Mouse (Mus musculus) midbrain, embryonic 16.5 days (tissue): ENCODE results near the gene Ltc4s. TPM values are rescaled to one million over a fixed set of nuclear protein-coding genes. Genes with fewer than 3 reads are reported as not detected.
A peak's percentile ranks its signal among the peaks of the same experiment; 100 is the strongest.

Experiments used
- ATAC-seq: fragments of 200-750 bp; cut with Nextera tagmentation; 2 replicates; pipeline ENCODE4 v1.8.0; 2017; ENCODE audit warnings: moderate TSS enrichment
- H3K27ac ChIP-seq: fragments of 300-500 bp; sonication (generic); 2 replicates; pipeline ENCODE4 v1.5.1; 2014; ENCODE audit warnings: mild to moderate bottlenecking, low read length, mixed read lengths
- H3K27me3 ChIP-seq: fragments of 300-500 bp; sonication (generic); 2 replicates; pipeline ENCODE4 v1.6.1; 2014; ENCODE audit warnings: low read depth, low read length, mixed read lengths; ENCODE audit not compliant: control insufficient read depth, insufficient read depth
- H3K36me3 ChIP-seq: fragments of 300-500 bp; sonication (generic); 2 replicates; pipeline ENCODE4 v1.6.1; 2014; ENCODE audit warnings: mild to moderate bottlenecking, low read length, moderate library complexity, mixed read lengths; ENCODE audit not compliant: control insufficient read depth, insufficient read depth
- H3K4me1 ChIP-seq: fragments of 300-500 bp; sonication (generic); 2 replicates; pipeline ENCODE4 v1.6.1; 2014; ENCODE audit warnings: mild to moderate bottlenecking, low read length, mixed read lengths; ENCODE audit not compliant: control insufficient read depth, insufficient read depth
- H3K4me2 ChIP-seq: fragments of 300-500 bp; sonication (generic); 2 replicates; pipeline ENCODE4 v1.6.1; 2014; ENCODE audit warnings: mild to moderate bottlenecking, low read length, mixed read lengths
- H3K4me3 ChIP-seq: fragments of 300-500 bp; sonication (generic); 2 replicates; pipeline ENCODE4 v1.5.1; 2014; ENCODE audit warnings: low read depth, mild to moderate bottlenecking, low read length, moderate library complexity, mixed read lengths
- H3K9ac ChIP-seq: fragments of 300-500 bp; sonication (generic); 2 replicates; pipeline ENCODE4 v1.6.1; 2014; ENCODE audit warnings: low read depth, low read length, mixed read lengths
- H3K9me3 ChIP-seq: fragments of 300-500 bp; sonication (generic); replicated peaks from 2 replicates; pipeline ENCODE4 v1.6.1; 2014; ENCODE audit warnings: mild to moderate bottlenecking, low read length, mixed read lengths; ENCODE audit not compliant: control insufficient read depth, poor library complexity, severe bottlenecking
- WGBS: fragments of 180-500 bp; shearing (Covaris S2); extraction: QIAGEN DNeasy Blood & Tissue Kit; methylation state at CpG from one replicate; pipeline ENCODE4 v1.1.7; 2014; 5-methylcytosine and 5-hydroxymethylcytosine counted together
- polyA plus RNA-seq: library from polyadenylated mRNA; unstranded; fragments of >200 nt; fragmentation: Nextera tagmentation; extraction: Ambion mirVana; gene quantifications from 2 replicates; pipeline ENCODE4 v1.2.1, GENCODE M21; 2015

Ltc4s gene
- polyA plus RNA-seq: 1.8 and 3.3 TPM in 2 replicates

GRCm38 (mm10) chr11:50238324-50238723 lies at the start of gene Ltc4s:
Gene Ltc4s (minus strand): TSS chr11:50238616.
- peak within 1 kb of the TSS; percentile 92; the same call in 1 of the 2 replicates for H3K4me2 ChIP-seq
- no peak for ATAC-seq
- H3K27ac ChIP-seq: no peak within 1 kb of the TSS
- H3K9ac ChIP-seq: no peak within 1 kb of the TSS
- H3K9me3 ChIP-seq: no peaks in the 10 kb centered on the region
- H3K36me3 ChIP-seq: peaks cover 16% of the 10 kb centered on the region
- no peak within 1 kb of the TSS for H3K4me3 ChIP-seq
- 57% methylated on average over 10 of the region's 10 CpGs for WGBS
- H3K4me1 ChIP-seq: peaks cover 9% of the 10 kb centered on the region; the same call in 1 of the 2 replicates
- H3K27me3 ChIP-seq: peaks cover 15% of the 10 kb centered on the region

DNA sequence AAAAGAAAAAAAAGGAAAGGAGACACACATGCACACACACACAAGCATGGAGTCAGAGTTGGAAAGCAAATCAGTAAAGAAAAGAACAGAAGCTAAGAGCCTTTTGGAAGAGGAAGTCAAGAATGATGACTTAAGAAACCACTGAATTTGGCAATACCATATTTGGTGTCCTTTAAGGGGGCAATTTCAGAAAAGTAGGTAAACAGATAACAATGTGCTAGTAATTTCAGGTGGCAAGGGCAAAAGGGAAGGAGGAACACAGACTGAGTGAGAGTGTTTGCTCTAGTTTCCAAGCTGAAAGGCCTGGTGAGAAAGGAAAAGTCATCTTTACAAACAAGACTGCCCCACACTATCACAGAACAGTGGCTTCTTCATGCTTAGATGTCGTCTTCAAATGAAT lies 48.0 kb upstream of the Ltc4s start:
- Histone ChIP-seq H3K4me3 (no peak overlapping the region), H3K9me3 (no peaks in the 10 kb centered on the region), H3K36me3 (no peaks in the 10 kb centered on the region), H3K4me2 (no peak overlapping the region), H3K27me3 (no peaks in the 10 kb centered on the region), H3K9ac (no peak overlapping the region), H3K27ac (no peak overlapping the region), H3K4me1 (peaks cover 23% of the 10 kb centered on the region)
- WGBS: 93% methylated on average over 1 of the region's 1 CpGs
- ATAC-seq: no peak

- no peak overlapping the region for H3K4me2 ChIP-seq
- H3K9ac ChIP-seq: no peak overlapping the region
- peaks cover 22% of the 10 kb centered on the region for H3K4me1 ChIP-seq
- no peaks in the 10 kb centered on the region for H3K27me3 ChIP-seq
- H3K9me3 ChIP-seq: no peaks in the 10 kb centered on the region
- no peaks in the 10 kb centered on the region for H3K36me3 ChIP-seq
- no peak for ATAC-seq
- 93% methylated on average over 7 of the region's 7 CpGs for WGBS
- no peak overlapping the region for H3K4me3 ChIP-seq
- H3K27ac ChIP-seq: no peak overlapping the region
These were observed 47.3 kb upstream of the Ltc4s start for GRCm38 (mm10) chr11:50285696-50286095.

GRCm38 (mm10) chr11:50285263-50285662 lies 46.8 kb upstream of the Ltc4s start:
- no peak overlapping the region for H3K9ac ChIP-seq
- H3K4me3 ChIP-seq: no peak overlapping the region
- H3K9me3 ChIP-seq: no peaks in the 10 kb centered on the region
- H3K36me3 ChIP-seq: no peaks in the 10 kb centered on the region
- H3K27me3 ChIP-seq: no peaks in the 10 kb centered on the region
- no peak overlapping the region for H3K27ac ChIP-seq
- 97% methylated on average over 5 of the region's 5 CpGs for WGBS
- peaks cover 18% of the 10 kb centered on the region for H3K4me1 ChIP-seq
- H3K4me2 ChIP-seq: no peak overlapping the region
- ATAC-seq: no peak

GRCm38 (mm10) chr11:50280053-50280452 lies 41.6 kb upstream of the Ltc4s start:
- no peaks in the 10 kb centered on the region for H3K36me3 ChIP-seq
- 65% methylated on average over 1 of the region's 1 CpGs for WGBS
- no peak for ATAC-seq
- H3K9me3 ChIP-seq: no peaks in the 10 kb centered on the region
- H3K4me3 ChIP-seq: no peak overlapping the region
- H3K4me2 ChIP-seq: no peak overlapping the region
- no peaks in the 10 kb centered on the region; the same call in 1 of the 2 replicates for H3K4me1 ChIP-seq
- no peak overlapping the region for H3K9ac ChIP-seq
- H3K27me3 ChIP-seq: no peaks in the 10 kb centered on the region
- H3K27ac ChIP-seq: no peak overlapping the region

DNA sequence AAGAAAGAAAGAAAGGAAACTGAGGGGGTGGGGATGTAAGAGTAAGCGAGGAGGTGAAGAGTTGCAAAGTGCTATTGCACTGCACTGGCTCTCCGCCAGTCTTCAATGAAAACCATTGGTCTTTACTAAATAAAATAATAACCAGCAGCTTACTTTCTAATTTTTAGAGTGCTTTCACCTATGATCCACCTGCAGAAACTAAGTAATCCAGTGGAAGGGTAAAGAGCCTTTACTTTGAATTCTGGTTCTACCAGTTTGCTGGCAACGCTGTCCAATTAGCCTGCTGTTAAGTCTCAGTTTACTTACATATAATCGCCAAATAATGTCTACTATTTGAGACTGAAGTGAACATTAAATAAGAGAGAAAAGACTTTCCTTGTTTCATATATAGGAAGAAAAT lies 40.6 kb upstream of the Ltc4s start:
- Histone ChIP-seq H3K9me3 (no peaks in the 10 kb centered on the region), H3K27me3 (no peaks in the 10 kb centered on the region), H3K4me1 (no peaks in the 10 kb centered on the region; the same call in 1 of the 2 replicates), H3K9ac (no peak overlapping the region), H3K27ac (no peak overlapping the region), H3K4me3 (no peak overlapping the region), H3K4me2 (no peak overlapping the region), H3K36me3 (no peaks in the 10 kb centered on the region)
- ATAC-seq: no peak
- WGBS: 92% methylated on average over 4 of the region's 4 CpGs

- no peak overlapping the region for H3K4me2 ChIP-seq
- H3K36me3 ChIP-seq: no peaks in the 10 kb centered on the region
- no peak overlapping the region for H3K4me3 ChIP-seq
- 90% methylated on average over 6 of the region's 6 CpGs for WGBS
- no peaks in the 10 kb centered on the region for H3K9me3 ChIP-seq
- H3K4me1 ChIP-seq: peaks cover 4% of the 10 kb centered on the region
- H3K9ac ChIP-seq: no peak overlapping the region
- no peaks in the 10 kb centered on the region for H3K27me3 ChIP-seq
- no peak for ATAC-seq
- H3K27ac ChIP-seq: no peak overlapping the region
These were observed 39.3 kb upstream of the Ltc4s start for GRCm38 (mm10) chr11:50277706-50278105.

DNA sequence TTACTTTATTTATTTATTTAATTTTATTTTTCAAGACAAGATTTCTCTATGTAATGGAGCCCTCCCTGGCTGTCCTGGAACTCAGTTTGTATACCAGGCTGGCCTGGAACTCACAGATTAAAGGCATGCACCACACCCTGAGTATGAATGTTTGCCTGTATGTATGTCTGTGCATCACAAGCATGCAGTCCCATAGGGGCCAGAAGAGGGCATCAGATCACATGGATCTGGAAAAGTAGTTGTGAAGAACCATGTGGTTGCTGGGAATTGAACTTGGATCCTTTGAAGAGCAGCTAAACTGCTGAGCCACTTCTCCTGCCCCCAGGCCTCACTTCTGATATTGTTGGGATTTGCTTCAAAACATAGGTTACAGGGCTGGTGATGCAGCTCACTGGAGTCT lies 38.6 kb upstream of the Ltc4s start:
- Histone ChIP-seq H3K9ac (no peak overlapping the region), H3K27me3 (no peaks in the 10 kb centered on the region), H3K4me1 (peaks cover 4% of the 10 kb centered on the region), H3K4me2 (no peak overlapping the region), H3K9me3 (no peaks in the 10 kb centered on the region), H3K36me3 (no peaks in the 10 kb centered on the region), H3K4me3 (no peak overlapping the region), H3K27ac (no peak overlapping the region)
- ATAC-seq: no peak

- no peak overlapping the region for H3K4me3 ChIP-seq
- H3K9me3 ChIP-seq: no peaks in the 10 kb centered on the region
- H3K27me3 ChIP-seq: no peaks in the 10 kb centered on the region
- WGBS: 90% methylated on average over 5 of the region's 5 CpGs
- no peak overlapping the region for H3K27ac ChIP-seq
- H3K4me2 ChIP-seq: no peak overlapping the region
- H3K4me1 ChIP-seq: peaks cover 4% of the 10 kb centered on the region
- ATAC-seq: no peak
- no peak overlapping the region for H3K9ac ChIP-seq
- H3K36me3 ChIP-seq: no peaks in the 10 kb centered on the region
These were observed 37.2 kb upstream of the Ltc4s start for GRCm38 (mm10) chr11:50275568-50276151.
